Mouse (Mus musculus) hindbrain, embryonic 11.5 days (tissue): ENCODE data around the gene Dcp1b. TPM values are rescaled to one million over a fixed set of nuclear protein-coding genes. Genes with fewer than 3 reads are reported as not detected.

Experiments
- ATAC-seq: fragments of 200-750 bp; cut with Nextera tagmentation; 2 replicates; pipeline ENCODE4 v1.8.0; 2017; ENCODE audit warnings: mild to moderate bottlenecking, moderate TSS enrichment, moderate library complexity; ENCODE audit not compliant: low FRiP score
- DNase-seq: peaks from one replicate; pipeline ENCODE4 v3.0.0-alpha.2; 2015; ENCODE audit warnings: low spot score
- H3K27ac ChIP-seq: fragments of 300-500 bp; sonication (generic); 2 replicates; pipeline ENCODE4 v1.5.1; 2014; ENCODE audit warnings: mild to moderate bottlenecking, low read depth, low read length
- H3K27me3 ChIP-seq: fragments of 300-500 bp; sonication (generic); 2 replicates; pipeline ENCODE4 v1.6.1; 2014; ENCODE audit warnings: mild to moderate bottlenecking, low read length, moderate library complexity, mixed read lengths; ENCODE audit not compliant: control insufficient read depth, insufficient read depth
- H3K36me3 ChIP-seq: fragments of 300-500 bp; sonication (generic); 2 replicates; pipeline ENCODE4 v1.6.1; 2014; ENCODE audit warnings: mild to moderate bottlenecking, low read length, moderate library complexity, mixed read lengths; ENCODE audit not compliant: control insufficient read depth, insufficient read depth
- H3K4me1 ChIP-seq: fragments of 300-500 bp; sonication (generic); replicated peaks from 2 replicates; pipeline ENCODE4 v1.6.1; 2014; ENCODE audit warnings: low read length, mixed read lengths; ENCODE audit not compliant: control insufficient read depth, insufficient read depth
- H3K4me2 ChIP-seq: fragments of 300-500 bp; sonication (generic); replicated peaks from 2 replicates; pipeline ENCODE4 v1.6.1; 2014; ENCODE audit warnings: mild to moderate bottlenecking, low read depth, low read length
- H3K4me3 ChIP-seq: fragments of 300-500 bp; sonication (generic); 2 replicates; pipeline ENCODE4 v1.5.1; 2014; ENCODE audit warnings: low read depth, low read length
- H3K9ac ChIP-seq: fragments of 300-500 bp; sonication (generic); 2 replicates; pipeline ENCODE4 v1.6.1; 2014; ENCODE audit warnings: low read depth, low read length
- H3K9me3 ChIP-seq: fragments of 300-500 bp; sonication (generic); 2 replicates; pipeline ENCODE4 v1.6.1; 2016; ENCODE audit warnings: low read length; ENCODE audit not compliant: control insufficient read depth
- WGBS: fragments of 180-500 bp; shearing (Covaris S2); extraction: QIAGEN DNeasy Blood & Tissue Kit; methylation state at CpG from one replicate; pipeline ENCODE4 v1.1.7; 2014; 5-methylcytosine and 5-hydroxymethylcytosine counted together
- polyA plus RNA-seq: library from polyadenylated mRNA; unstranded; fragments of >200 nt; fragmentation: Nextera tagmentation; extraction: Ambion mirVana; gene quantifications from 2 replicates; pipeline ENCODE4 v1.2.1, GENCODE M21; 2014

Gene Dcp1b
- polyA plus RNA-seq, 1 experiment from 2014 or later, result 10.9 TPM

- ATAC-seq (no peak), DNase-seq (no peak)
- Histone ChIP-seq H3K9ac (no peak overlapping the region), H3K4me3 (no peak overlapping the region), H3K9me3 (no peaks in the 10 kb centered on the region), H3K27me3 (no peaks in the 10 kb centered on the region), H3K27ac (no peak overlapping the region), H3K4me2 (no peak overlapping the region), H3K4me1 (no peaks in the 10 kb centered on the region), H3K36me3 (no peaks in the 10 kb centered on the region)
- WGBS, result 88% methylated on average over 6 of the region's 6 CpGs
Measured at GRCm38 (mm10) chr6:119187631-119188030, 12.6 kb downstream of the Dcp1b start.

GRCm38 (mm10) chr6:119191478-119191877, 16.4 kb downstream of the Dcp1b start:
- Histone ChIP-seq H3K9ac (no peak overlapping the region), H3K9me3 (no peaks in the 10 kb centered on the region), H3K27ac (no peak overlapping the region), H3K27me3 (no peaks in the 10 kb centered on the region), H3K4me3 (no peak overlapping the region), H3K36me3 (no peaks in the 10 kb centered on the region), H3K4me1 (no peaks in the 10 kb centered on the region), H3K4me2 (no peak overlapping the region)
- DNase-seq, result no peak
- no peak for ATAC-seq
- WGBS, result 92% methylated on average over 4 of the region's 4 CpGs

- no peak overlapping the region for H3K27ac ChIP-seq
- no peaks in the 10 kb centered on the region for H3K9me3 ChIP-seq
- H3K4me3 ChIP-seq, result no peak overlapping the region
- no peaks in the 10 kb centered on the region; the same call in 1 of the 2 replicates for H3K4me1 ChIP-seq
- DNase-seq (no peak), ATAC-seq (no peak)
- H3K4me2 ChIP-seq, result no peak overlapping the region
- no peaks in the 10 kb centered on the region for H3K36me3 ChIP-seq
- 88% methylated on average over 15 of the region's 15 CpGs for WGBS
- no peak overlapping the region for H3K9ac ChIP-seq
- H3K27me3 ChIP-seq, result no peaks in the 10 kb centered on the region
Measured at GRCm38 (mm10) chr6:119193571-119194154, 18.6 kb downstream of the Dcp1b start.

- H3K4me2 ChIP-seq, result no peak overlapping the region
- no peaks in the 10 kb centered on the region for H3K27me3 ChIP-seq
- no peak overlapping the region for H3K27ac ChIP-seq
- WGBS, result 78% methylated on average over 9 of the region's 9 CpGs
- no peak for ATAC-seq
- no peaks in the 10 kb centered on the region; the same call in 1 of the 2 replicates for H3K4me1 ChIP-seq
- H3K4me3 ChIP-seq, result no peak overlapping the region
- H3K9me3 ChIP-seq, result no peaks in the 10 kb centered on the region
- no peak for DNase-seq
- H3K36me3 ChIP-seq, result no peaks in the 10 kb centered on the region
- no peak overlapping the region for H3K9ac ChIP-seq
Measured at GRCm38 (mm10) chr6:119194161-119194560, 19.1 kb downstream of the Dcp1b start.

GRCm38 (mm10) chr6:119194601-119195000, 19.5 kb downstream of the Dcp1b start:
- 85% methylated on average over 7 of the region's 7 CpGs for WGBS
- Histone ChIP-seq H3K9ac (no peak overlapping the region), H3K4me2 (no peak overlapping the region), H3K27me3 (no peaks in the 10 kb centered on the region), H3K36me3 (no peaks in the 10 kb centered on the region), H3K4me1 (no peaks in the 10 kb centered on the region; the same call in 1 of the 2 replicates), H3K27ac (no peak overlapping the region), H3K9me3 (no peaks in the 10 kb centered on the region), H3K4me3 (no peak overlapping the region)
- DNase-seq (no peak), ATAC-seq (no peak)

- no peak within 1 kb of the TSS for H3K9ac ChIP-seq
- no peak within 1 kb of the TSS for H3K4me2 ChIP-seq
- no peak within 1 kb of the TSS for H3K4me3 ChIP-seq
- H3K9me3 ChIP-seq, result no peaks in the 10 kb centered on the region
- ATAC-seq, result no peak
- DNase-seq, result no peak
- H3K27ac ChIP-seq, result no peak within 1 kb of the TSS
- H3K4me1 ChIP-seq, result no peaks in the 10 kb centered on the region; the same call in 1 of the 2 replicates
- no peaks in the 10 kb centered on the region for H3K27me3 ChIP-seq
- H3K36me3 ChIP-seq, result no peaks in the 10 kb centered on the region
- 84% methylated on average over 17 of the region's 17 CpGs for WGBS
Measured at GRCm38 (mm10) chr6:119196382-119197305, 21.6 kb downstream of the Dcp1b start, which contains the start of gene Cacna1c. Gene Cacna1c (minus strand): TSS chr6:119196418.

GRCm38 (mm10) chr6:119198534-119199273, 23.7 kb downstream of the Dcp1b start:
- no peak overlapping the region for H3K9ac ChIP-seq
- 0 out of 2 replicates have a peak, but pooled peaks cover 2% of the 10 kb centered on the region for H3K36me3 ChIP-seq
- WGBS, result 43% methylated on average over 15 of the region's 15 CpGs
- ATAC-seq (peak; percentile 86), DNase-seq (peak; percentile 27)
- no peaks in the 10 kb centered on the region for H3K27me3 ChIP-seq
- no peaks in the 10 kb centered on the region for H3K9me3 ChIP-seq
- H3K4me2 ChIP-seq, result 0 out of 2 replicates have a peak overlapping the region, but pooled peaks have one; percentile 11
- no peak overlapping the region for H3K4me3 ChIP-seq
- no peaks in the 10 kb centered on the region; the same call in 1 of the 2 replicates for H3K4me1 ChIP-seq
- H3K27ac ChIP-seq, result peak overlapping the region; percentile 72

- ATAC-seq (peak; percentile 79), DNase-seq (peak; percentile 34)
- no peaks in the 10 kb centered on the region for H3K27me3 ChIP-seq
- H3K9me3 ChIP-seq, result no peaks in the 10 kb centered on the region
- no peak overlapping the region for H3K4me3 ChIP-seq
- WGBS, result 27% methylated on average over 8 of the region's 8 CpGs
- H3K9ac ChIP-seq, result no peak overlapping the region
- peak overlapping the region; percentile 72 for H3K27ac ChIP-seq
- H3K4me2 ChIP-seq, result 0 out of 2 replicates have a peak overlapping the region, but pooled peaks have one; percentile 11
- H3K36me3 ChIP-seq, result 0 out of 2 replicates have a peak, but pooled peaks cover 2% of the 10 kb centered on the region
- no peaks in the 10 kb centered on the region; the same call in 1 of the 2 replicates for H3K4me1 ChIP-seq
Measured at GRCm38 (mm10) chr6:119199274-119199879, 24.3 kb downstream of the Dcp1b start.
